Mouse (Mus musculus) C2C12 (cell line): ENCODE measurements around the gene Tmem135.

ENCODE experiments used
- CEBPB ChIP-seq: IDR thresholded peaks from one replicate; pipeline ENCODE4 v1.6.1; 2011; ENCODE audit warnings: low read depth, mild to moderate bottlenecking, control low read depth, moderate library complexity
- CTCF ChIP-seq: IDR thresholded peaks from one replicate; pipeline ENCODE4 v1.5.1; 2011; ENCODE audit not compliant: control insufficient read depth, insufficient read depth, insufficient read length
- FOSL1 ChIP-seq: IDR thresholded peaks from one replicate; pipeline ENCODE4 v1.8.0; 2011; ENCODE audit warnings: mild to moderate bottlenecking, low read length; ENCODE audit not compliant: poor library complexity, insufficient read depth, severe bottlenecking
- MAX ChIP-seq: IDR thresholded peaks from one replicate; pipeline ENCODE4 v1.6.1; 2011; ENCODE audit warnings: mild to moderate bottlenecking, control low read depth
- MYOD1 ChIP-seq: IDR thresholded peaks from one replicate; pipeline ENCODE4 v1.6.1; 2011; ENCODE audit warnings: low read depth; ENCODE audit not compliant: control insufficient read depth, insufficient read length
- USF1 ChIP-seq: IDR thresholded peaks from one replicate; pipeline ENCODE4 v1.6.1; 2011; ENCODE audit warnings: low read depth, mild to moderate bottlenecking, control low read depth, moderate library complexity

DNA sequence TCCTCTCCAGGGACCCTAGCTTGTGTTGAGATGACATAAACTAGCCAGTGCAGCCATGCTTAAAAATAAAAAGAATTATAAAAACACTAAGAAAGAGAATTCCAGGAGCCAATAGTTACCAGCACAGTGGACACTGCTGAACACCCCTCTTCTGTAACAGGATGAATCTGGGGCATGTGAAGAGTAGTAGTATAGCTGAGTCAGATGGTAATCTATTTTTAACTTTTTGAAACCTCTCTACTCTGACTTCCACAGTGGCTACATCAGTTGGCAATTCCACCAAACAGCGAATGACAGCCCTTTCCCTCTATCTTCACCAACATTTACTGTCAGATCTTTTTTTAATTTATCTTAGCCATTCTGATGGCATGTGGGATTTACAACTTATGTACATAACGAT lies 187.9 kb downstream of the Tmem135 start:
- no peak for TF ChIP-seq CTCF
- TF ChIP-seq MAX = no peak
- TF ChIP-seq CEBPB = no peak
- no peak for TF ChIP-seq FOSL1
- no peak for TF ChIP-seq MYOD1
- TF ChIP-seq USF1 = no peak
